Mouse (Mus musculus) ES-Bruce4 (cell line): Measurements from ENCODE around the gene Fmn2.

Experiments
- CTCF ChIP-seq: IDR thresholded peaks from one replicate; pipeline ENCODE4 v1.8.1; 2011; ENCODE audit warnings: low read depth, low read length
- EP300 ChIP-seq: IDR thresholded peaks from 2 replicates; pipeline ENCODE4 v1.6.1; 2011; ENCODE audit warnings: low read depth, low read length; ENCODE audit not compliant: insufficient read depth
- POLR2A ChIP-seq: IDR thresholded peaks from one replicate; pipeline ENCODE4 v1.8.1; 2011; ENCODE audit warnings: low read length; ENCODE audit not compliant: insufficient read depth

DNA sequence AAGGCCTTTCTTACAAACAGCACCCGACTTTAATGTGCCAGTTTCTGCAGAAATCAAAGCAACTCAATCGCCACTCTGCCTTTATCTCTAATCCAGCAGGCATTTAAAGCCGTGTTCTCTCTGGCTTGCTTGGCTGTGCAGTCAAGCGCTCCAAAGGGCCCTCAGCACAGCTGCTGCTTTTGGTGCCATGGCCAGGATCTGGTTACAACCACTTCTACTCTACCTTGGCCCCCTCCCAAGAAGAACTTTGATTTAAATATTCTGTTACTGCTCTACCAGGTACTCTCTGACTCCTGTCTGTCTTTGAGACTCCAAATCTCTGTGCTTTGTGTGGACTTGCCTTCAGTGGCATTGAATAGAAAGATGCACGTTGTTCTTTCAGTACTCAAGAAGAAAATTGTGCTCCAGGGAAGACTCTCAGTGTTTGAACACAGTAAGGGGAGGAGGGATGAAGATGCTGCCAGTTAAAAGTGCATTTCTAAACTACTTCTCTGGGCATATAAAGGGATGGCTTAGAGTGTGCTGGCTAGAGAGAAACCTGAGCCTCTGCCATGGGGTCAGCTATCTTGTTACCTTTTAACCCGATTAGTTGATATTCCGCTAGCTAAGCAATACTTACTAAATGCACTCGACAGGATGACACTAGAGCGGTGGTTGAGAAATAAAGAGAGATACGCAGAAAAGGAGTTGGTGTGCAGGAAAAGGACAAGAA is 358.9 kb downstream of the Fmn2 start:
- no peak for TF ChIP-seq CTCF
- no peak for TF ChIP-seq EP300
- TF ChIP-seq POLR2A, result no peak
